Mouse (Mus musculus): ENCODE results near the gene Cdk6.

GRCm38 (mm10) chr5:3407926-3408325 lies 66.6 kb downstream of the Cdk6 start:
- TF ChIP-seq CTCF (IDR thresholded peaks at IDR 0.05; ENCODE audit: low read depth) (no peak), EP300 (optimal IDR thresholded peaks at IDR 0.05) (no peak)
